Mouse (Mus musculus) cerebellum, adult (tissue): Measurements from ENCODE around the gene Mars.

ENCODE experiments used
- ATAC-seq: cut with Nextera tagmentation; 2 replicates; pipeline ENCODE4 v1.9.2; 2017; ENCODE audit warnings: mild to moderate bottlenecking, moderate library complexity, mixed read lengths; ENCODE audit not compliant: insufficient number of reproducible peaks, low FRiP score, low TSS enrichment

The Mars gene

GRCm38 (mm10) chr10:127338930-127339682 is 27.5 kb upstream of the Mars start:
- ATAC-seq: peak; percentile 80

GRCm38 (mm10) chr10:127337536-127338099 is 26.0 kb upstream of the Mars start:
- ATAC-seq: no peak

- no peak for ATAC-seq
Measured at GRCm38 (mm10) chr10:127336952-127337351, 25.4 kb upstream of the Mars start.

GRCm38 (mm10) chr10:127335271-127335670 is 23.7 kb upstream of the Mars start:
- no peak for ATAC-seq

- no peak for ATAC-seq
Measured at GRCm38 (mm10) chr10:127333152-127333551, 21.6 kb upstream of the Mars start.

- ATAC-seq: no peak
Measured at GRCm38 (mm10) chr10:127332211-127332874, 20.8 kb upstream of the Mars start.

GRCm38 (mm10) chr10:127330212-127330611 is 18.6 kb upstream of the Mars start:
- no peak for ATAC-seq

- ATAC-seq: no peak
Measured at GRCm38 (mm10) chr10:127327461-127328145, 16.0 kb upstream of the Mars start.

GRCm38 (mm10) chr10:127326828-127327227 is 15.2 kb upstream of the Mars start:
- no peak for ATAC-seq

- ATAC-seq: no peak
Measured at GRCm38 (mm10) chr10:127326017-127326801, 14.6 kb upstream of the Mars start.

GRCm38 (mm10) chr10:127325454-127326016 is 13.9 kb upstream of the Mars start:
- ATAC-seq: no peak

- ATAC-seq: no peak
Measured at GRCm38 (mm10) chr10:127324495-127324894, 12.9 kb upstream of the Mars start.

GRCm38 (mm10) chr10:127323131-127323855 is 11.7 kb upstream of the Mars start:
- ATAC-seq: no peak

- ATAC-seq: no peak
Measured at GRCm38 (mm10) chr10:127322669-127323068, 11.1 kb upstream of the Mars start.

GRCm38 (mm10) chr10:127322178-127322577 is 10.6 kb upstream of the Mars start:
- ATAC-seq: no peak

GRCm38 (mm10) chr10:127321621-127322020 is 10.0 kb upstream of the Mars start, which contains the start of gene Arhgap9:
Gene Arhgap9 (plus strand): TSS chr10:127321964.
- no peak for ATAC-seq

GRCm38 (mm10) chr10:127319969-127320368 is 8.4 kb upstream of the Mars start:
- no peak for ATAC-seq

- no peak for ATAC-seq
Measured at GRCm38 (mm10) chr10:127318009-127318408, 6.4 kb upstream of the Mars start.

- no peak for ATAC-seq
Measured at GRCm38 (mm10) chr10:127317277-127317676, 5.7 kb upstream of the Mars start.
